Mouse (Mus musculus) adrenal gland, postnatal 0 days (tissue): ENCODE measurements around the gene Spop. TPM values are rescaled to one million over a fixed set of nuclear protein-coding genes. Genes with fewer than 3 reads are reported as not detected.

Source experiments
- polyA plus RNA-seq: library from polyadenylated mRNA; unstranded; fragments of >200 nt; fragmentation: Nextera tagmentation; extraction: Ambion mirVana; gene quantifications from 2 replicates; pipeline ENCODE4 v1.2.1, GENCODE M21; 2015

The Spop gene
- polyA plus RNA-seq, result 125 and 178 TPM in 2 replicates

DNA sequence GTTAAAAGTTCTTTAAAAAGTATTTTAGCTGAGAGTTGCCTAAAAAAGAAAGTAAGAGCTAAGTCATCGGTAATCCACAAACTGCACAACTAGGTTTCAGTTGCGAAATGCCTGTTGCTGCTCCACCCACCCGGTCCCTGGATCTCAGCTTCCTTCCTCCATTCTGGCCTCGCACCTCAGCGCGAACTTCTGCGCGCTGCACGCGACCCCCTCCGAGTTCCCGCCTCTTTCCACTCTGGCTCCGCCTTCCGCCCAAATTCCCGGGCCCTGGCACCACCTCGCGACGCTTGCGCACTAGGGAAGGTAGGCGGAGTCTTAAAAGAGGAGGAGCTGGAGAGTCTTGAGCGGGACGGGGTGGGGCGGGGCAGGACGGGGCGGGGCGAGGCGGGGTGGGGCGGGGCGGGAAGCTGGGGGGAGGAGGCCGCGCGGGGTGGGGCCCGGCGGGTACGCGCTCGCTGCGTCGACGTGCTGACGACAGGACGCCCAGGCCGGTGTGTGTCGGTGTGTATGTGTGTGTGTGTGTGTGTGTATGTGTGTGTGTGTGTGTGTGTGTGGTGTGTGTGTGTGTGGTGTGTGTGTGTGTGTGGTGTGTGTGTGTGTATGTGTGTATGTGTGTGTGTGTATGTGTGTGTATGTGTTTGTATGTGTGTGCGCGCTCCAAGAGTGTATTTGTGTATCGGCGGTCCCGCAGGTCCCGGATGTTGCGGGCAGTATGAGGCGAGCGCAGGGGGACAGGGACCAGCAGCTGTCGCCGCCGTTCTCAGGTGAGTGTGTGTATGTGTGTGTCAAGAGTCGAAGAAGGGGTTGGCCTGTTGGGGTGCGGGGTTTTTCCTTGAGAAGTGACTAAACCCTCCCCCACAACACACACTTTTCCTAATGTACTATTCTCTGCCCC lies at the start of gene Spop:
Gene Spop, plus strand, starts transcription at position 440 of the 895 bp plus-strand sequence.

DNA sequence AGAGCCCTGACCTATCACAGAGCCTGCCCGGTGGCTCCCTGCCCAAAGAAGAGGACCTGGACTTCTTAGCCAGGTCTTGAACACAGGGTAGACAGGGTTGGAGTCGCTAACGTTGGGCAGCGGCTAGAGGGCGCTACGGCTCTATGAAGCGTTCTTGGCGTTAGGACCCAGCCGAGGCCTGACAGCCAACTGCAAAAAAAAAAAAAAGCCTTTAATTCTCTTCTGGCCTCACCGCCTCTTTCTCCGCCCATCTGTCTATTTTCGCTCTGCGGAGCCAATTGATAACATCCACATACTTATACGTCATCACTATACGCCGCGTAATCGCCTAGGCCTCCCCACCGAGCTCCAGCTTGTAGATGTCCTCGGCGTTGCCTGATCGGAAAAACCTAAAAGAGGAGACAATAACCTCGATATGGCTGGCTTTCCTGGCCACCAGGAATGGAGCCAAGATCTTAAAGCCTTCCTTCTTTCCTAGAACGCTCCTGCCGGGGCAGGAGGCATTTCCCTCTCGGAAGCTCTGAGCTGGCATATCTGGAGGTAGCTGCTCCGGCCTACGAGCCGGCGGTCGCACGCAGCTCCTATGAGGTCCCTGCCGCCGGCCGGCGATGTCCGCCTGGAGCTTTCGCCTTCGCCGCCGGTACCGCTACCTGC lies 29.4 kb upstream of the Spop start, which contains the start of gene Slc35b1:
Gene Slc35b1, plus strand, starts transcription at position 374 of the 654 bp plus-strand sequence.

DNA sequence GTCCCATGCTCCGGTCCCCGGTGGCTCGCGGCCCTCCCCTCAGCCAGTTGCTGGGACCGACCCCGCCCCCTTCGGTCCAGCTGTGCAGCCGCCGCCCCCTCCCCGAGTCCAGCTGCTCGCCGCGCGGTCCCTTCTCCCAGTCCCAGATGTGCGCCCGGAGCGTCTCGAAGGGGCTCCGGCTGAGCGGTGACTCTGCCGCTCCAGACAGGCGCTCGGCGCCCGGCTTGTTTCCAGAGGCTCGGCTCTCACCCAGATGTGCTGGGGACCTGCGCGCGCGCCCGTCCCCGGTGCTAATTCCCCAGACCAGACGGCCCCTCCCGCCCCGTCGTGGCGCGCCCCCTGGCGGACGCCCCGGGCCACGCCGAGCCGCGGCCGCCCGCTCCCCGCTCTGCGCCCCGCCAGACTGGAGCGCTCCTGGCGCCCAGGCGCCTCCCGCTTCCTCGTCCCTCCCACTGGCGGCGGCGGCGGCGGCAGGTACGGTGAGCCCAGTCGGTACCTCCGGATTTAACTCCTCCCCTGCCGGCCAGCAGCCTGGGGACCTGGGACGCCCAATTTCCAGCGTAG lies 100.5 kb downstream of the Spop start, which contains the start of gene Nxph3:
Gene Nxph3, minus strand, starts transcription at position 273 of the 564 bp plus-strand sequence.

Other genes with a start within 250 kb of the Spop start
- gene Tac4, start 152.6 kb upstream of the Spop start, polyA plus RNA-seq, result 0.16 TPM in 1 of 2 replicates, not detected in the other
- 33.6 and 43.4 TPM in 2 replicates for gene Kat7, start 103.8 kb upstream of the Spop start, polyA plus RNA-seq
- 8.1 and 8.6 TPM in 2 replicates for gene Fam117a, start 77.1 kb upstream of the Spop start, polyA plus RNA-seq
- gene Slc35b1, start 29.4 kb upstream of the Spop start, polyA plus RNA-seq, result 73.1 and 96.0 TPM in 2 replicates
- 0.62 and 0.85 TPM in 2 replicates for gene Nxph3, start 100.5 kb downstream of the Spop start, polyA plus RNA-seq
- 13.9 and 41.1 TPM in 2 replicates for gene Ngfr, start 173.7 kb downstream of the Spop start, polyA plus RNA-seq